Mouse (Mus musculus) intestine, postnatal 0 days (tissue): ENCODE results near the gene Folr2. TPM values are rescaled to one million over a fixed set of nuclear protein-coding genes. Genes with fewer than 3 reads are reported as not detected.
A peak's percentile ranks its signal among the peaks of the same experiment; 100 is the strongest.

Experiments used
- ATAC-seq: fragments of 200-750 bp; cut with Nextera tagmentation; 2 replicates; pipeline ENCODE4 v1.8.0; 2017; ENCODE audit warnings: mild to moderate bottlenecking, moderate TSS enrichment, moderate library complexity
- H3K27ac ChIP-seq: fragments of 300-500 bp; sonication (generic); 2 replicates; pipeline ENCODE4 v1.5.1; 2014; ENCODE audit warnings: mild to moderate bottlenecking, low read depth, low read length, moderate library complexity
- H3K27me3 ChIP-seq: fragments of 300-500 bp; sonication (generic); replicated peaks from 2 replicates; pipeline ENCODE4 v1.6.1; 2014; ENCODE audit warnings: low read length, mixed read lengths; ENCODE audit not compliant: control insufficient read depth, insufficient read depth
- H3K36me3 ChIP-seq: fragments of 300-500 bp; sonication (generic); 2 replicates; pipeline ENCODE4 v1.6.1; 2014; ENCODE audit warnings: mild to moderate bottlenecking, moderate library complexity; ENCODE audit not compliant: control insufficient read depth, insufficient read depth
- H3K4me1 ChIP-seq: fragments of 300-500 bp; sonication (generic); replicated peaks from 2 replicates; pipeline ENCODE4 v1.6.1; 2014; ENCODE audit warnings: antibody characterized with exemption, low read length, mixed read lengths; ENCODE audit not compliant: control insufficient read depth, insufficient read depth
- H3K4me2 ChIP-seq: fragments of 300-500 bp; sonication (generic); replicated peaks from 2 replicates; pipeline ENCODE4 v1.6.1; 2014; ENCODE audit warnings: low read depth, mild to moderate bottlenecking, moderate library complexity
- H3K4me3 ChIP-seq: fragments of 300-500 bp; sonication (generic); 2 replicates; pipeline ENCODE4 v1.5.1; 2014; ENCODE audit warnings: low read depth, low read length
- H3K9ac ChIP-seq: fragments of 300-500 bp; sonication (generic); 2 replicates; pipeline ENCODE4 v1.6.1; 2014; ENCODE audit warnings: mild to moderate bottlenecking, low read depth, low read length
- H3K9me3 ChIP-seq: fragments of 300-500 bp; sonication (generic); 2 replicates; pipeline ENCODE4 v1.6.1; 2016; ENCODE audit warnings: mixed run types; ENCODE audit not compliant: control insufficient read depth
- CTCF ChIP-seq: sonication (generic); IDR thresholded peaks from 2 replicates; pipeline ENCODE4 v1.5.1; 2016; ENCODE audit warnings: low read depth, mild to moderate bottlenecking, control low read depth, antibody characterized with exemption, moderate library complexity
- WGBS: fragments of 180-500 bp; shearing (Covaris S2); extraction: QIAGEN DNeasy Blood & Tissue Kit; methylation state at CpG from one replicate; pipeline ENCODE4 v1.1.7; 2014; 5-methylcytosine and 5-hydroxymethylcytosine counted together
- polyA plus RNA-seq: library from polyadenylated mRNA; unstranded; fragments of >200 nt; fragmentation: Nextera tagmentation; extraction: Ambion mirVana; gene quantifications from 2 replicates; pipeline ENCODE4 v1.2.1, GENCODE M21; 2015

Gene Folr2
- polyA plus RNA-seq, 1 experiment from 2014 or later = 1.1 TPM

DNA sequence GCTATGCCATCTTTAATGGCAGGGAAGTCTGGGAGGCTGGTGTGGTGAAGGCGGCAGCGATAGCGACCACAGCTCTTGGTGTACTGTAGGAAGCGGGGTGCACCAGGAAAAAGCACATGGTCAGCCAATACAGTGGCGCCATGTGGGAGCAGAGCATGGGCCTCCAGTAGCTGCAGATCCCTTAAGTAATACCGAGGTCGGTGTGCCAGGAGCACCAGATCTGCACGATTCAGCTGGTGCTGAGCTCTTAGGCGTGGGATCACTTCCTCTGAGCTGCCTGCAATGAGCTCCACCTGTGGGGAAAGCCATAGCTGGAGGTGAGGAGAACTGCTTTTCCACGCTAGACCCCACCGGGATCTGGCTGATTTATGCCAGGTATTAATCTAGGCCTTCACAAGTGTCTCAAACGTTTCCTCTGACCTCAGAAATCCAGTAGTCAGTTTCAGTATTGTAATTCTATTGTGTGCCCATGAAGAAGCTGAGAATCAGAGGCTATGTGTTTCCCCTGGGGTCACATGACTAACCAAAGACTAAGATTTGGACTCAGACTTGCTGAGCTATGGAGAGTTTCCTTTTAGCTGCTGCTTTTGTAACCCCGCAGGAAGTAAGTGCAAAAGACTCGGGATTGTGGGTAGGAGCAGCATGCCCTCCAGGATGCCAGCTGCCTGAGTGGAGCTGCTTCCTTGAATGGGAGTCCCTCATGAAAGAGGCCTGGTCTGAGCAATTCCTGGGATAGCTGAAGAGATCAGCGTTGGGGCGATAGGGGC lies 43.5 kb upstream of the Folr2 start:
- H3K4me2 ChIP-seq = no peak overlapping the region
- no peaks in the 10 kb centered on the region for H3K27me3 ChIP-seq
- no peaks in the 10 kb centered on the region; the same call in 1 of the 2 replicates for H3K36me3 ChIP-seq
- no peaks in the 10 kb centered on the region for H3K9me3 ChIP-seq
- 91% methylated on average over 16 of the region's 16 CpGs for WGBS
- no peak overlapping the region for H3K9ac ChIP-seq
- ATAC-seq = no peak
- H3K27ac ChIP-seq = no peak overlapping the region
- TF ChIP-seq CTCF = no peak
- no peak overlapping the region for H3K4me3 ChIP-seq
- H3K4me1 ChIP-seq = no peaks in the 10 kb centered on the region; the same call in 1 of the 2 replicates

- TF ChIP-seq CTCF = 0 out of 2 replicates have a peak, but pooled peaks have one; percentile 7
- Histone ChIP-seq H3K27me3 (no peaks in the 10 kb centered on the region), H3K27ac (peak overlapping the region; percentile 73), H3K4me2 (peak overlapping the region; percentile 64), H3K9me3 (no peaks in the 10 kb centered on the region), H3K9ac (peak overlapping the region; percentile 41), H3K36me3 (no peaks in the 10 kb centered on the region; the same call in 1 of the 2 replicates), H3K4me3 (peak overlapping the region; percentile 52), H3K4me1 (no peaks in the 10 kb centered on the region)
- under 1% methylated on average over 57 of the region's 57 CpGs for WGBS
- peak; percentile 99 for ATAC-seq
These were observed 39.4 kb upstream of the Folr2 start for GRCm38 (mm10) chr7:101896104-101897066.

- 34% methylated on average over 9 of the region's 9 CpGs for WGBS
- H3K4me2 ChIP-seq = peak overlapping the region; percentile 64
- no peaks in the 10 kb centered on the region for H3K9me3 ChIP-seq
- H3K27me3 ChIP-seq = no peaks in the 10 kb centered on the region
- peak overlapping the region; percentile 37; the same call in 1 of the 2 replicates for H3K9ac ChIP-seq
- no peaks in the 10 kb centered on the region for H3K4me1 ChIP-seq
- 0 out of 2 replicates have a peak overlapping the region, but pooled peaks have one; percentile 24 for H3K27ac ChIP-seq
- no peaks in the 10 kb centered on the region; the same call in 1 of the 2 replicates for H3K36me3 ChIP-seq
- H3K4me3 ChIP-seq = peak overlapping the region; percentile 52
- TF ChIP-seq CTCF = no peak; the same call in 1 of the 2 replicates
- ATAC-seq = no peak; the same call in 1 of the 2 replicates
These were observed 38.7 kb upstream of the Folr2 start for GRCm38 (mm10) chr7:101895695-101896094.

- Histone ChIP-seq H3K36me3 (no peaks in the 10 kb centered on the region), H3K9me3 (no peaks in the 10 kb centered on the region), H3K27ac (no peak overlapping the region), H3K27me3 (no peaks in the 10 kb centered on the region), H3K4me1 (no peaks in the 10 kb centered on the region), H3K4me3 (no peak overlapping the region), H3K9ac (no peak overlapping the region), H3K4me2 (no peak overlapping the region)
- TF ChIP-seq CTCF = no peak
- no peak for ATAC-seq
- 84% methylated on average over 4 of the region's 4 CpGs for whole genome bisulfite sequencing
These were observed 31.5 kb upstream of the Folr2 start for GRCm38 (mm10) chr7:101888460-101888859.

GRCm38 (mm10) chr7:101886274-101886673 lies 29.3 kb upstream of the Folr2 start:
- Histone ChIP-seq H3K4me1 (no peaks in the 10 kb centered on the region), H3K9me3 (no peaks in the 10 kb centered on the region), H3K4me3 (no peak overlapping the region), H3K4me2 (no peak overlapping the region), H3K9ac (no peak overlapping the region), H3K36me3 (no peaks in the 10 kb centered on the region), H3K27ac (no peak overlapping the region), H3K27me3 (no peaks in the 10 kb centered on the region)
- WGBS = 86% methylated on average over 6 of the region's 6 CpGs
- no peak for ATAC-seq
- no peak for TF ChIP-seq CTCF

- no peak for ATAC-seq
- Histone ChIP-seq H3K4me1 (no peaks in the 10 kb centered on the region), H3K9ac (no peak overlapping the region), H3K27ac (no peak overlapping the region), H3K9me3 (no peaks in the 10 kb centered on the region), H3K36me3 (no peaks in the 10 kb centered on the region), H3K4me2 (no peak overlapping the region), H3K27me3 (no peaks in the 10 kb centered on the region), H3K4me3 (no peak overlapping the region)
- WGBS = 91% methylated on average over 4 of the region's 4 CpGs
- TF ChIP-seq CTCF = no peak
These were observed 27.2 kb upstream of the Folr2 start for GRCm38 (mm10) chr7:101884160-101884559.
